ENCODE assay signal across 29 mouse cellular contexts in genomic region chr8:45995576-45995975, GRCm38 (mm10). TPM values are rescaled to one million over a fixed set of nuclear protein-coding genes. Genes with fewer than 3 reads are reported as not detected.
A peak's percentile ranks its signal among the peaks of the same experiment; 100 is the strongest.
DNase-seq lines count a peak whose midpoint lies in the region; ATAC-seq and TF ChIP-seq lines count a peak whose summit lies in the region.
"Had no signal": no experiment of that assay in that cellular context is flagged by ENCODE, and none has a peak within 500 bp of the region (broad histone marks: within the 10 kb centered on the region; RNA-seq: fewer than 3 reads in every experiment).

No protein-coding gene starts in this region.

- no peak overlapping the region for H3K4me2 ChIP-seq in forebrain, embryonic 15.5 days (replicated peaks)
- H3K4me2 ChIP-seq: embryonic facial prominence, embryonic 12.5 days; embryonic facial prominence, embryonic 15.5 days; heart, embryonic 11.5 days; hindbrain, embryonic 13.5 days had no signal

- H3K27ac ChIP-seq in liver, adult 2 months (replicated peaks; ENCODE audit: insufficient read depth, low read depth, low read length): no peak overlapping the region; the same call in 1 of the 2 replicates
- H3K27ac ChIP-seq in forebrain, embryonic 15.5 days (replicated peaks): no peak overlapping the region
- H3K27ac ChIP-seq: embryonic facial prominence, embryonic 12.5 days; embryonic facial prominence, embryonic 15.5 days; gastrocnemius, adult 2 months; hindbrain, embryonic 10.5 days; hindbrain, embryonic 13.5 days; hindbrain, postnatal 0 days had no signal

- peaks cover 4% of the 10 kb centered on the region; the same call in 1 of the 2 replicates for H3K4me1 ChIP-seq in liver, adult 2 months (ENCODE audit: control insufficient read depth, insufficient read depth, low read length)
- peaks cover 9% of the 10 kb centered on the region for H3K4me1 ChIP-seq in forebrain, embryonic 15.5 days

- H3K36me3 ChIP-seq in liver, adult 2 months (ENCODE audit: control insufficient read depth, insufficient read depth, low read length): peaks cover 30% of the 10 kb centered on the region
- H3K36me3 ChIP-seq in forebrain, embryonic 15.5 days: peaks cover 27% of the 10 kb centered on the region

- H3K9ac ChIP-seq in liver, adult 2 months (ENCODE audit: low read depth, low read length): no peak overlapping the region
- H3K9ac ChIP-seq in forebrain, embryonic 15.5 days (replicated peaks): no peak overlapping the region
- H3K9ac ChIP-seq: embryonic facial prominence, embryonic 12.5 days; embryonic facial prominence, embryonic 15.5 days; hindbrain, embryonic 13.5 days had no signal

- no peak for ATAC-seq in monocyte, adult 5-6 weeks (replicated peaks; ENCODE audit: insufficient number of reproducible peaks, low FRiP score, low TSS enrichment, poor library complexity, severe bottlenecking)
- ATAC-seq in forebrain, embryonic 15.5 days (replicated peaks): no peak
- ATAC-seq: activated CD4-positive, CD25-positive, alpha-beta regulatory T cell, adult 4 months; CD4-positive, CD25-positive, alpha-beta regulatory T cell, adult 4 months; forebrain, embryonic 14.5 days; hindbrain, postnatal 0 days; inflammation-experienced regulatory T-cells, adult 6 months; intestine, embryonic 16.5 days had no signal

- H3K27me3 ChIP-seq in liver, adult 2 months (ENCODE audit: control insufficient read depth, insufficient read depth, low read length): no peaks in the 10 kb centered on the region
- H3K27me3 ChIP-seq in forebrain, embryonic 15.5 days: no peaks in the 10 kb centered on the region
- H3K27me3 ChIP-seq: embryonic facial prominence, embryonic 12.5 days; embryonic facial prominence, embryonic 15.5 days; hindbrain, embryonic 13.5 days had no signal

- no peak overlapping the region for H3K4me3 ChIP-seq in liver, adult 2 months (ENCODE audit: insufficient read depth, low read depth, low read length)
- no peak overlapping the region for H3K4me3 ChIP-seq in forebrain, embryonic 15.5 days
- H3K4me3 ChIP-seq: embryonic facial prominence, embryonic 12.5 days; embryonic facial prominence, embryonic 15.5 days; gastrocnemius, adult 2 months; hindbrain, embryonic 10.5 days; hindbrain, embryonic 13.5 days had no signal

- no peaks in the 10 kb centered on the region for H3K9me3 ChIP-seq in forebrain, embryonic 15.5 days
- H3K9me3 ChIP-seq: embryonic facial prominence, embryonic 12.5 days; embryonic facial prominence, embryonic 15.5 days; hindbrain, embryonic 10.5 days; hindbrain, embryonic 13.5 days had no signal

- no peaks in the 10 kb centered on the region for H3K79me2 ChIP-seq in liver, adult 2 months (ENCODE audit: control insufficient read depth, insufficient read depth, low read length)

- no peak for TF ChIP-seq CTCF in liver, adult 2 months (IDR thresholded peaks at IDR 0.05; ENCODE audit: low read depth, low read length)

- 52% methylated on average over 3 of the region's 3 CpGs for WGBS in liver, adult 2 months
- 89% methylated on average over 3 of the region's 3 CpGs for WGBS in forebrain, embryonic 15.5 days

- TF ChIP-seq POLR2A in liver, adult 2 months (IDR thresholded peaks at IDR 0.05; ENCODE audit: extremely low read depth, insufficient read depth, low read length): no peak

- DNase-seq in liver, adult 2 months (ENCODE audit: extremely low read depth, low read depth, low spot score): peak; percentile 51
- no peak for DNase-seq in liver
- peak; percentile 49 for DNase-seq in 416B (ENCODE audit: low read depth)
- peak; percentile 32 for DNase-seq in adipocyte (ENCODE audit: low spot score)
- DNase-seq: adrenal gland, postnatal 10 days; adrenal gland, postnatal 36 days; cerebellum, adult 11 months; cerebellum, adult 2 months; cerebellum, adult 9-11 months; cerebellum, postnatal 25 days; gastrocnemius, adult 2 months; gastrocnemius, postnatal 14 days; heart, adult 11 months; heart, postnatal 36 days had no signal

RNA-seq across cellular contexts. Expression of gene Lrp2bp, which starts 3.5 kb away (rescaled TPM):
- 0.40 and 0.65 TPM in 2 replicates for total RNA-seq in liver, adult 2 months (2014; rRNA removed)
- 0.32 and 0.73 TPM in 2 replicates for polyA plus RNA-seq in liver, adult 2 months (2012; rRNA removed)
- 0.19 TPM in 1 of 3 replicates, not detected in the others for total RNA-seq in monocyte, adult 5-6 weeks (2017)
- polyA plus RNA-seq in forebrain, embryonic 15.5 days (2015; fragmentation: Nextera tagmentation; extraction: Ambion mirVana): 0.42 and 0.45 TPM in 2 replicates
- total RNA-seq: adrenal gland, adult 18-20 months; MEL had no signal

RNA-seq across cellular contexts. Expression of gene Ankrd37, which starts 9.9 kb away (rescaled TPM):
- total RNA-seq in liver, adult 2 months (2014; rRNA removed): 0.65 and 2.0 TPM in 2 replicates
- 0.49 and 2.4 TPM in 2 replicates for polyA plus RNA-seq in liver, adult 2 months (2012; rRNA removed)
- total RNA-seq in monocyte, adult 5-6 weeks (2017): 7.3 to 18.8 TPM (median 11.7 TPM) in 3 replicates
- 24.7 and 29.6 TPM in 2 replicates for polyA plus RNA-seq in forebrain, embryonic 15.5 days (2015; fragmentation: Nextera tagmentation; extraction: Ambion mirVana)

RNA-seq across cellular contexts. Expression of gene Ufsp2, which starts 20.2 kb away (rescaled TPM):
- total RNA-seq in liver, adult 2 months (2014; rRNA removed): 53.8 and 68.0 TPM in 2 replicates
- polyA plus RNA-seq in liver, adult 2 months (2012; rRNA removed): 16.9 and 18.6 TPM in 2 replicates
- total RNA-seq in monocyte, adult 5-6 weeks (2017): 59.2 to 74.7 TPM (median 73.5 TPM) in 3 replicates
- 60.3 and 60.9 TPM in 2 replicates for polyA plus RNA-seq in forebrain, embryonic 15.5 days (2015; fragmentation: Nextera tagmentation; extraction: Ambion mirVana)

RNA-seq across cellular contexts. Expression of gene 1700029J07Rik, which starts 20.5 kb away (rescaled TPM):
- total RNA-seq in liver, adult 2 months (2014; rRNA removed): 0.60 and 0.65 TPM in 2 replicates
- 0.13 and 0.15 TPM in 2 replicates for polyA plus RNA-seq in liver, adult 2 months (2012; rRNA removed)
- 0.32 to 2.5 TPM (median 2.1 TPM) in 3 replicates for total RNA-seq in monocyte, adult 5-6 weeks (2017)
- polyA plus RNA-seq in forebrain, embryonic 15.5 days (2015; fragmentation: Nextera tagmentation; extraction: Ambion mirVana): 3.8 and 4.4 TPM in 2 replicates
